Mouse (Mus musculus): ENCODE data around the gene Exosc9.

Gene Exosc9

DNA sequence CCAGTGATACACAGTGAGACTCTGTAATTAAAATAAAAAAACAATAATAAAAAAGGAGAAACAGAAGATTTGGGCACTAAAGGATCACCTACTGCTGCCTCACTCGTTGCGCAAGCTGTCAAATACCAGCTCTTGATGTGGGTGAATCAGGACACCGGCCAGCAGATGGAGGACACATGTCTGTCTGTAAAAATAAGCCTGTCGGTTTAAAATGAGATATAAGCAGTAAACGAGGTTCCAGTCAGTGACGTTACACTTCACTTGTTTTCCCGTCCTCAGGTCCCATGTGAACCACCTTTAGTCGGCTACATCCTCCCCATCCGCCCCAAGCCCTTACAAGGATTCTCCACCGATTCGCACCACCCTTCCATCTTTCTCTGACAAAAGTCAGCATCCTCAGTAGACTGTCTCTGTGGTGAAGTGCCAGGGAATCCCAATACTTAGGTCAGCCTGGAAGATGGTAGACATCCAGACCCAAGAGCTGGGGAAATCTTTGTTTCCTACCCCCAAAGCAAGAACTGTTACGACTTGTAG is 488 bp upstream of the Exosc9 start:
- DNase-seq (ENCODE audit: low read depth, low spot score) = no peak

DNA sequence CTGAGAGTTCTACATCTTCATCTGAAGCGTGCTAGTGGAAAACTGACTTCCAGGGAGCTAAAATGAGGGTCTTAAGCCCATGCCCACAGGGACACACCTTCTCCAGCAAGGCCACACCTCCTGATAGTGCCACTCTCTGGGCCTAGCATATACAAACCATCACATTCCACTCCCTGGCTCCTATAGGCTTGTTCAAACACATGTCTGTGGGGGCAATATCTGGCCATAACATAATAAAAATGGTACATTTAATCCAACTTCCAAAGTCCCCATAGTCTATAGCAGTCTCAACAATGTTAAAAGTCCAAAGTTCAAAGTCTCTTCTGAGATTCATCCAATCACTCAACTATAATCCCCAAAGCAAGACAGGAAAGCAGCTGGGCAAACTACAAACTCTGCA is 5.2 kb downstream of the Exosc9 start:
- no peak for DNase-seq (ENCODE audit: low read depth, low spot score)

- no peak for DNase-seq (ENCODE audit: low read depth, low spot score)
These were observed 7.2 kb downstream of the Exosc9 start for GRCm38 (mm10) chr3:36559606-36560005.

DNA sequence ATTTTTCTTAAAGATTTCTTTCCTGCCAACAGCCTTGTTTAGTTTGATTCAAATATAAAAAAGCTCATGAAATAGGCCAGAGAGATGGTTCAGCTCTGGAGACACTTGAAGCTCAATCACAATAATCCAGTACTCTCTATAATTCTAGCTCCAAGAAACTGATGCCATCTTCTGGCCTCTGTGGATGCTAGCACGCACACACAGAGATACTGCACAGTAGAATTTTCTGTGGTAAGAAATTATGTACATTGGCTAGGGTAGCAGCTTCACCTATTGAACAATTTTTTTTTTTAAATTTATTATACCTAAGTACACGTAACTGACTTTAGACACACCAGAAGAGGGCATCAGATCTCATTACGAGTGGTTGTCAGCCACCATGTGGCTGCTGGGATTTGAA is 11.3 kb downstream of the Exosc9 start:
- peak; percentile 8 for DNase-seq (ENCODE audit: low read depth, low spot score)

GRCm38 (mm10) chr3:36569836-36570235 is 17.4 kb downstream of the Exosc9 start:
- no peak for DNase-seq (ENCODE audit: low read depth, low spot score)

DNA sequence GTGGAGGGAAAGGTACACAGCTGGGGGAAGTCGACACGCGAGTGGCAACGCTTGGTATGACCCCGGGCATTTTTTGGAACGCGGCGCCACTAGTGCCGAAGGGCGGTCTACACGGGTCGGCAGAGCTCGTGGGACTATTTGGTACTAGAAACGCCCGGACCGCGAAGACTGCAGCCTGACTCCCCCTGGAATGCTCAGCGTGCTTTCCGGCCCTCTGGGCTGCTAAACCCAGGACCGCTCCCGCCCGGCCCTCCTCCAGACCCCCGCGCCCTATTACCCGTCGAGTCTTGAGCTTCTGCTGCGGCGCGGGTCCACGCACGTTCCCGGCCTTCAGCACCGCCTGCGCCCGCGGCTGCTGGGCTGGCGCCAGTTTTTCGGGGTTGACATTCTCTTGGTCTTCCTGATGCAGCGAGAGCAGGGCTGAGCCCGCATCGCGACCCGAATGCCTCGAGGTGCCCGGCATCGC is 19.0 kb downstream of the Exosc9 start:
- DNase-seq (ENCODE audit: low read depth, low spot score) = peak; percentile 78

DNA sequence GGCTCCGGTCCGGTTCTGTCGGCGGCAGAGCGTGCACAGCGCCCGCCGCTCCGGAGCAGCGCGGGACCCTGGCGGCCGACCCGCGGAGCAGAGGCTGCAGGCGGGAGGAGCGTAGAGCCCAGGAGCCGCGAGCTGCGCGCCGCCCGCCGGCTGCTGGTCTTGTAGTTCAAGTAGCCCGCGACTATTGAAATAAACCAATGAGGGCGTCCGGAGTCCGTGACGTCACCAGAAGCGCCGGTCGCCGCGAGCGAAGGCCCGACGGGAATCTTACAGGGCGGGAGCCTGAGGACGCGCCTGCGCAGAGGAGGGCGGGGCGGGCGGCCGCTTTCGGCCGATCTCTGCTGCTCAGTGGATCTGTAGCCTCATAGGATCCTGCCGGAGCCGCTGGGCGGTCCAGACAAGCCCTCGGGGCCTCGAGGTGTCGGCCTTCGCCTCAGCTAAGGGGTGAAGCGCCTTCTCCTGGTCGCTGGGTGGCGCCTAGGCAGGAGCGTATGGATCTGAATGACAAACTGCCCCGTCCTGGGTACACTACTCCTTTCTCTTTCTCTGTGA is 19.5 kb downstream of the Exosc9 start, which contains the start of gene Ccna2:
Gene Ccna2 (minus strand): TSS at position 324 of the 552 bp plus-strand sequence.
- DNase-seq (ENCODE audit: low read depth, low spot score) = peak; percentile 98

DNA sequence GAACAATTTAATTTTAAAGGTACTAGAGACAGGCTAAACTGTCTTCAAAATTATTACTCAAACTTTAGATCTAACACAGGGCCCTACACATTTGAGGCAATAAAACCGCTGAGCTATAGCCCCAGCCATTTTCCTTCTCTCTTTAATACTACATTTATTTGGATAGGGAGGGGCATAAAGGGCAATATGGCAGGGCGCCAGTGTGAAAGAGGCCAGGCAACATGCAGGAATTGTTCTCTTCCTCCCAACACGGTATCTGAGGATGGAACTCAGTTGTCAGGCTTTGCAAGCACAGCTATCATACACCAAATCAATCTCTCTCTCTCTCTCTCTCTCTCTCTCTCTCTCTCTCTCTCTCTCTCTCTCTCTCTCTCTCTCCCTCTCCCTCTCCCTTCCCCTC is 46.4 kb downstream of the Exosc9 start:
- DNase-seq (ENCODE audit: low read depth, low spot score) = no peak

GRCm38 (mm10) chr3:36599773-36600172 is 47.4 kb downstream of the Exosc9 start:
- peak; percentile 41 for DNase-seq (ENCODE audit: low read depth, low spot score)

DNA sequence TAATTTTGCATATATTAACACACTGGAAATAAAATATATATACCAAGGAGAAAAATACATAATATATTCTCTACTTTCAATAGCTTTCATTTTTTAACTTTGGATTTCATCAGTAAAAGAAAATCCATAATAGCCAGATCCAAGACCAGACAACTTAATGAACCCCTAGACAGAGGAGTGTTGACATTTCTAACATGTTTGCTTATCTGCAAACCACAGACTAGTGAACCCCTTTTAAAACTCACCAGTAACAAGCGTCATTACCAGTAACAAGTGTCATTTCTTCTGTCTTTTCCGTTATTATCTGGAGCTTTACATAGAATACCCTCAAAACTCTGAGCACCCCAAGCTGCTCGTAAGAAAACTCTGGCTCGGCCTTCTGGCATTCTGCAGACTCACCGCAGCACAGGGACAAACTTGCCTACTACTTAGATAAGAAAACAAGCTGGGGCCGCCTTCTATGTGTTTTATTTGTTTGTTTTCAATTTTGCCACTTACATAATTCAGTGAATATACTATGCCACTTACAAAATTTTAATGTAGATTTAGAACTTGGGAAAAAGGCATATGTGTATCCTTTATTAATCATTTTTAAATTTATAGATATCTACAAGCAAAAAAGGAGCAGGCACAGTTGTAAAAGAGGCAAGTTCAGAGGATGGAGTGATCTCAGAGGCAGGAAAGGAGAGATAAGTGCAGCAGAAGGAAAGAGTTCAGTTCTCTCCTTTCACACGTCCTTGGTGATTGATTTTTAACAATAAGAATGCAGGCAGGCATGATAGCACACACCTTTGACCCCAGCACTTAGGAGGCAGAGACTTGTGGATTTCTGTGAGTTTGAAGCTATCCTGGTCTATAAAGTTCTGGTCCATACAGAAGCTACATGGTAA is 53.7 kb downstream of the Exosc9 start:
- no peak for DNase-seq (ENCODE audit: low read depth, low spot score)

DNA sequence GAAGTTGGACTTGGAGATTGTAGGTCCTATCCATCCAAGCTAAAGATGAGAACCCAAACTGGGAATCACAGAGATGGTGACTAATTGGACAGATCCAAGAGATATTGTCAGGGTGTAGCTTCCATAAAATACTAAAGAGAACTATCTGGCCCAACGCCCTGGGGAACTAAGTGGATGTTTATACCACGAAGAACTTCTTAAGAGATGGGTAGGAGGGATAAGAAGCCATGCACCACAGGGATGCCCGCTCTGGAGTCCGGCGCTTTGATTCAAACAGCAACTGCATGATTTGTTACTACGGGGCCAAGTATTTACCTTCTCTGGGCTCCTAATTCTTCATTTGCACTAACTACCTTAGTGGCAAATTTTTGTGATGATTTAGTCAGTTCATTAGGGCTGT is 60.3 kb downstream of the Exosc9 start:
- no peak for DNase-seq (ENCODE audit: low read depth, low spot score)

DNA sequence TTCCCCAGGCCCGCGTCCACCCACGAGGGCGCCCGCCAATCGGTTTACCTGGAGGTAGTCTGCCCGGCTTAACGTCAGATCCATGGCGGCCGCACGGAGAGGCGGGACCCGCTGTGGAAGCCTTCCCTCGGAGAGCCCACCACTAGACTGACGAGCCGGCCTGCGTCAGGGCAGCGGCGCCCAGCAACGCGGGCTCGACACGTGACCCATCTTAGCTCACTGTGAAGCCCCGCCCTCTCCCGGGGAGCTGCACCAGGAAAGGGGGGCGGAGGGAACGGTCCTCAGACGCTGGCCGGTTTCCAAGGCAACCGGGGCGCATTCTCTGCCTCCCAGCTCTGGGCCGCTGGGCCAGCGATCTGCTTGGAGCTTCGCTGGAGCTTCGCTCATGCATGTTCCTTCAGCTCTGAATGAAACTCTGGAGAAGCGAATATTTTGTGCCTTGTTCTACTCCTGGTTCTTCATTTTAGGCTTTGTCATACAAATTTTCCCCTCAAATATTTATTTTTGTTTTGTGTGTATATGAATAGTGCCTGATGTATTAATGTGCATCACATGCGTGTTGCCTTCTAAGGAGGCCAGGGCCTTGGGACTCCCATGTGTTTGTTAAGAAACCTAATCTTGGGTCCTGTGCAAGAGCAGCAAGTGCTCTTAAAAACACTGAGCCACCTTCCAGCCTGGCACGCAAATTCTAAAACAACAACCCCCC is 60.9 kb downstream of the Exosc9 start, which contains the start of gene Bbs7:
Gene Bbs7 (minus strand): TSS at position 276 of the 706 bp plus-strand sequence.
- peak; percentile 95 for DNase-seq (ENCODE audit: low read depth, low spot score)

DNA sequence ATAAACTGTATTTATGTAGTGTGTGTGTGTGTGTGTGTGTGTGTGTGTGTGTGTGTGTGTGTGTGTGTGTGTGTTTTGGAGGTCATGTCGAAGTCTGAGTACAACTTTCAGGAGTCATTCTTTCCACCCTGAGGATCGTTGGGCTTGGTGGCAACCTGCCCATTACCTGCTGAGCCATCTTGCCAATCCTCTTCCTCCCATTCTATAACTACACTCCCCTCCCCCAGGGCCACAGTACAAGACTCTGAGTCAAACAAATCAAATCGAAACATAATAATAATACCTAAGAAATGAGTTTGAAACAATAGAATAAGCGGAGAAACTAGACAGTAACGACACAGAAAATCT is 61.5 kb downstream of the Exosc9 start:
- DNase-seq (ENCODE audit: low read depth, low spot score) = no peak
